Mouse (Mus musculus): ENCODE measurements around the gene Gprc6a. TPM values are rescaled to one million over a fixed set of nuclear protein-coding genes. Genes with fewer than 3 reads are reported as not detected.
A peak's percentile ranks its signal among the peaks of the same experiment; 100 is the strongest.

The Gprc6a gene
- polyA plus RNA-seq, 1 experiment from 2014 or later, result not detected

DNA sequence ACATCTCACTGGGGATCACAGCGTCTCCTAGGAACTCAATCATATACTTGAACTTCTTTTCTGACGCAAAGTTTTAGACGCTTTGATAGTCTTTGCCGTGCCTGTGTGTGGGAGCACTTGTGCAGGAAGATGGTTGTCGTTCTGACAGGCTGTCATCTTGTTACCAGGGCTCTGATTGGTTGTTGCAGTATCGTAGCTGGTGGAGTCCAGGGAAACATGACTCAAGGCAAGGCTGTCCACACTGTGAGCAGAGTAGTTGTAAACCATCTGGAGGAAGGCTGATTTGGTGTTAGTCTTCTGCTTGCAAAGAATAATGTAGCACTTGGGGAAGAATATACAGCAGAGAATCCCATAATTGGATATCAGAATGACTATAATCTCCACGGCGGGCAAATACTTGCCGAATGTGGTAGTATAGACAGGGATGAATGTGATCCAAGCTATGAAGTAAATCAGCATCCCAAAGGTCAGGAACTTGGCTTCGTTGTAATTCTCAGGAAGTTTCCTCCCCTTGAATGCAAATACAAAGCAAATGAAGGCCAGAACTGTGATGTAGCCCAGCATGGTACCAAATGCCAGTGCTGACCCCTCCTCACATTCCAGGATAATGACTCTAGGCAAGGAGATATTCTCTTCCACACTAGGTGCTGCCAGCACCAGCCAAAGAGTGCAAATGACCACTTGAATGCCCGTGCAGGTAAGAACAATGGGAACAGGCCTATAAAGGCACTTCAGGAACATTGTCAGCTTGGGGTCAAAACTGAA lies 16.3 kb downstream of the Gprc6a start:
- Histone ChIP-seq H3K4me1 (no peaks in the 10 kb centered on the region), H3K9ac (no peak overlapping the region), H3K36me3 (no peaks in the 10 kb centered on the region), H3K4me2 (no peak overlapping the region), H3K27me3 (no peaks in the 10 kb centered on the region), H3K4me3 (no peak overlapping the region), H3K9me3 (no peaks in the 10 kb centered on the region), H3K27ac (no peak overlapping the region)
- 74% methylated on average over 11 of the region's 11 CpGs for WGBS
- no peak for ATAC-seq (ENCODE audit: insufficient number of reproducible peaks, insufficient read depth, low FRiP score, low TSS enrichment, low read depth)

DNA sequence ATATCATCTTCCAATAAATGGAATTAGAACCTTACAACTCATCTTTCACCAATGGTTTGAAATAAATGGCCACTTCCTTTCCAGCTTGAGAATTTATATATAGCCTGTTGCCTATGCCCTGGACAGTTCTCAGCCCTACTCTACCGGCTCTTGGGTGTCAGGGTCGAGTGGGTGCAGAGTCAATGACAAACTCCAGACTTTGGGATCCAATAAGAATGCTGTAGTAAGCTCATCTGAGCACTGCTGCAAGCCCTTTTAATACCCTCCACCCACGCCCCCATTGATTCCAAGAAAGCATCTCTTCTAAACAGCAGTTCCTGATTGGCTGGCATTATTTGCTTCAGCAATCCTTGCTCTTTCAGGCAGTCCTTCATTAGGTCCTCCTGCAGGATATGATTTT lies 17.8 kb downstream of the Gprc6a start:
- no peak overlapping the region for H3K4me2 ChIP-seq
- 78% methylated on average over 3 of the region's 3 CpGs for WGBS
- no peaks in the 10 kb centered on the region for H3K27me3 ChIP-seq

GRCm38 (mm10) chr10:51611969-51612682 lies 19.1 kb downstream of the Gprc6a start:
- H3K27ac ChIP-seq, result no peak overlapping the region
- no peak overlapping the region for H3K4me2 ChIP-seq
- no peak overlapping the region for H3K9ac ChIP-seq
- H3K36me3 ChIP-seq, result no peaks in the 10 kb centered on the region
- no peaks in the 10 kb centered on the region for H3K27me3 ChIP-seq
- H3K4me1 ChIP-seq, result no peaks in the 10 kb centered on the region
- H3K4me3 ChIP-seq, result no peak overlapping the region
- 80% methylated on average over 9 of the region's 9 CpGs for WGBS
- ATAC-seq (ENCODE audit: insufficient number of reproducible peaks, insufficient read depth, low FRiP score, low TSS enrichment, low read depth), result 0 out of 2 replicates have a peak, but pooled peaks have one; percentile 43
- no peaks in the 10 kb centered on the region for H3K9me3 ChIP-seq

More for the DNA sequence above, 17.8 kb downstream of the Gprc6a start:
- Histone ChIP-seq H3K4me3 (no peak overlapping the region), H3K9ac (no peak overlapping the region), H3K27ac (no peak overlapping the region), H3K9me3 (no peaks in the 10 kb centered on the region), H3K4me1 (no peaks in the 10 kb centered on the region), H3K36me3 (no peaks in the 10 kb centered on the region)
- ATAC-seq (ENCODE audit: insufficient number of reproducible peaks, insufficient read depth, low FRiP score, low TSS enrichment, low read depth), result no peak

DNA sequence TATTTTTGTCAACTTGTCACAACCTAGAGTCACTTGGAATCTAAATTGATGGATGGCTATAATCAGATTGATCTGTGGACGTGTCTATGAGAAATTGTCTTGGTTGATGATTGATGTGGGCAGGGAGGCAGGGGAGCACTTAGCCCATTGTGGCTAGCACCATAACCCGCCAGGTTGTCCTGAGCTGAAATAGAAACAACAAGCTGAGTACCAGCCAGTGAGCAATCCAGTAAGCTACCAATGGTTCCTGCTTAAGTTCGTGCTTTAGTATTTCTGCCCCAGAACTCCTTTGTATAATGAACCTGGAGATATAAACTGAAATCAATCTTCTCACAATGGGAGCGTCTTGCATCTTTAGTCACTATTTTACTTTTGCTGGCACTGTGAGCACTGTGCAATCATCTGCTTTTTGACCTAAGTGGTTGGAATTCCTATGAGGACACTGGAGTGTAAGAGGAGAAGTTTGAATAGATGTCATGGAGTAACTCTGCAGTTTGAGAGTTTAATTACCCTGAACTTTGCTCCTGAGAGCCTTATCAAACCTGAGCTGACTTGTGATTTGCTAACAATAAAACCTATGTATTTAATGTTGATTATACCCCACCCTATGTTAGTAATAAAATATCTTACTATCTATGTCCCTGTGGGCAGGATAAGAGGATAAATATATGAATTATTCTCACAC lies 21.4 kb downstream of the Gprc6a start:
- H3K9ac ChIP-seq, result no peak overlapping the region
- H3K36me3 ChIP-seq, result no peaks in the 10 kb centered on the region
- 70% methylated on average over 4 of the region's 4 CpGs for WGBS

GRCm38 (mm10) chr10:51596928-51597635 lies 34.2 kb downstream of the Gprc6a start:
- H3K27ac ChIP-seq, result no peak overlapping the region
- H3K4me3 ChIP-seq, result no peak overlapping the region
- no peak overlapping the region for H3K4me2 ChIP-seq
- no peak overlapping the region for H3K9ac ChIP-seq
- 77% methylated on average over 9 of the region's 9 CpGs for WGBS
- H3K9me3 ChIP-seq, result no peaks in the 10 kb centered on the region
- no peaks in the 10 kb centered on the region for H3K27me3 ChIP-seq
- no peaks in the 10 kb centered on the region for H3K36me3 ChIP-seq
- ATAC-seq (ENCODE audit: insufficient number of reproducible peaks, insufficient read depth, low FRiP score, low TSS enrichment, low read depth), result no peak
- no peaks in the 10 kb centered on the region for H3K4me1 ChIP-seq

More for the DNA sequence above, 21.4 kb downstream of the Gprc6a start:
- no peaks in the 10 kb centered on the region for H3K9me3 ChIP-seq
- H3K27ac ChIP-seq, result no peak overlapping the region
- no peaks in the 10 kb centered on the region for H3K4me1 ChIP-seq
- H3K27me3 ChIP-seq, result no peaks in the 10 kb centered on the region
- H3K4me2 ChIP-seq, result no peak overlapping the region
- ATAC-seq (ENCODE audit: insufficient number of reproducible peaks, insufficient read depth, low FRiP score, low TSS enrichment, low read depth), result no peak
- no peak overlapping the region for H3K4me3 ChIP-seq

DNA sequence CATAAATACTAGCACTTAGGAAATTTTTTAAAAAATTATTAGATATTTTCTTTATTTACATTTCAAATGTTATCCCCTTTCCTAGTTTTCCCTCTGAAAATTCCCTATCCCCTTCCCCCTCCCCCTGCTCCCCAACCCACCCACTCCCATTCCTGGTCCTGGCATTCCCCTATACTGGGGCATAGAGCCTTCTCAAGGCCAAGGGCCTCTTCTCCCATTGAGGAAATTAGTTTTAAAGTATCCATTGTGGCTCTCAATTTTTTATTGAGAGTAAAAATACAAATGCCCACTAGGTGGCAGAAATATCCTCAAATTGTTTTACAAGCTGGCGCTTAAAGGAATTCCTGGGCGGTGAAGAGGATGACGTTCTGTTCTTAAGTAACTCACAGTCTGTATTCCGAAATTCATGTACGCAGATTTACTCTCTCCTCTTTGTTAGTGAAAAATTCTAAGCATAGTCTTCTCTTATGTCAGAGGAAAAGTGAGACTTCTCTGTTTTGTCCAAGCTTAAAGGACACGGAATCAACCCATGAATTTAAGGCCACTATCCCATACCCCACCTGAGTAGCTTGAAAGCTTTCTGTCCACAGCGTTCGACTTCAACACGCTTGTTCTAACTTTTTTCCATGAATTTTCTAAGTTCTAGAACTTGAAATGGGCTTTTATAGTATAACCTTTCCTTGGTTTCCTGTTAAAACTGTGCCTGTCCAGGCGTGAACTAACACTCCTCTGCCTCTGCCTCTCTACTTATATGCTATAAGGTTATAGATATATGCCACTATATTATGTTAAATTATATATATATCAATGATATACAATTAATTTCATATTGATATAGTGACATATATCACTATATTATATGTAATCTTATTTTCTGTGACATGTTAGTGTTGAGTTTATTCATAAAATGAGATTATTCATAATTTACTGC lies 36.0 kb downstream of the Gprc6a start:
- H3K4me1 ChIP-seq, result peaks cover 2% of the 10 kb centered on the region; the same call in 1 of the 2 replicates
- no peak for ATAC-seq (ENCODE audit: insufficient number of reproducible peaks, insufficient read depth, low FRiP score, low TSS enrichment, low read depth)
- H3K9ac ChIP-seq, result no peak overlapping the region
- H3K36me3 ChIP-seq, result no peaks in the 10 kb centered on the region
- no peak overlapping the region for H3K4me3 ChIP-seq
- peak overlapping the region; percentile 29; the same call in 1 of the 2 replicates for H3K4me2 ChIP-seq
- 42% methylated on average over 10 of the region's 10 CpGs for WGBS
- no peaks in the 10 kb centered on the region for H3K9me3 ChIP-seq
- H3K27me3 ChIP-seq, result peaks cover 1% of the 10 kb centered on the region; the same call in 1 of the 2 replicates
- H3K27ac ChIP-seq, result no peak overlapping the region

- H3K9me3 ChIP-seq, result no peaks in the 10 kb centered on the region
- no peak overlapping the region for H3K27ac ChIP-seq
- H3K36me3 ChIP-seq, result no peaks in the 10 kb centered on the region
- peaks cover 13% of the 10 kb centered on the region; the same call in 1 of the 2 replicates for H3K27me3 ChIP-seq
- peaks cover 10% of the 10 kb centered on the region; the same call in 1 of the 2 replicates for H3K4me1 ChIP-seq
- H3K9ac ChIP-seq, result no peak overlapping the region
- 81% methylated on average over 2 of the region's 2 CpGs for WGBS
- H3K4me2 ChIP-seq, result no peak overlapping the region
- H3K4me3 ChIP-seq, result no peak overlapping the region
- no peak for ATAC-seq (ENCODE audit: insufficient number of reproducible peaks, insufficient read depth, low FRiP score, low TSS enrichment, low read depth)
Measured at GRCm38 (mm10) chr10:51591574-51591973, 39.7 kb downstream of the Gprc6a start.

- no peak for ATAC-seq (ENCODE audit: insufficient number of reproducible peaks, insufficient read depth, low FRiP score, low TSS enrichment, low read depth)
- Histone ChIP-seq H3K36me3 (no peaks in the 10 kb centered on the region), H3K27ac (no peak within 1 kb of the TSS), H3K4me3 (peak within 1 kb of the TSS; percentile 36), H3K27me3 (peaks cover 13% of the 10 kb centered on the region; the same call in 1 of the 2 replicates), H3K9me3 (no peaks in the 10 kb centered on the region), H3K4me1 (peaks cover 10% of the 10 kb centered on the region; the same call in 1 of the 2 replicates), H3K9ac (peak within 1 kb of the TSS; percentile 59), H3K4me2 (peak within 1 kb of the TSS; percentile 70)
- WGBS, result 1% methylated on average over 19 of the region's 19 CpGs
Measured at GRCm38 (mm10) chr10:51590139-51590574, 41.1 kb downstream of the Gprc6a start, which contains the start of gene Fam162b. Gene Fam162b (minus strand): TSS chr10:51590517.

- no peak for ATAC-seq (ENCODE audit: insufficient number of reproducible peaks, insufficient read depth, low FRiP score, low TSS enrichment, low read depth)
- H3K9me3 ChIP-seq, result no peaks in the 10 kb centered on the region
- H3K36me3 ChIP-seq, result no peaks in the 10 kb centered on the region
- H3K4me3 ChIP-seq, result no peak overlapping the region
- H3K4me1 ChIP-seq, result peaks cover 4% of the 10 kb centered on the region; the same call in 1 of the 2 replicates
- H3K27ac ChIP-seq, result no peak overlapping the region
- no peak overlapping the region for H3K9ac ChIP-seq
- no peak overlapping the region for H3K4me2 ChIP-seq
- peaks cover 9% of the 10 kb centered on the region; the same call in 1 of the 2 replicates for H3K27me3 ChIP-seq
Measured at GRCm38 (mm10) chr10:51584919-51585318, 46.3 kb downstream of the Gprc6a start.

DNA sequence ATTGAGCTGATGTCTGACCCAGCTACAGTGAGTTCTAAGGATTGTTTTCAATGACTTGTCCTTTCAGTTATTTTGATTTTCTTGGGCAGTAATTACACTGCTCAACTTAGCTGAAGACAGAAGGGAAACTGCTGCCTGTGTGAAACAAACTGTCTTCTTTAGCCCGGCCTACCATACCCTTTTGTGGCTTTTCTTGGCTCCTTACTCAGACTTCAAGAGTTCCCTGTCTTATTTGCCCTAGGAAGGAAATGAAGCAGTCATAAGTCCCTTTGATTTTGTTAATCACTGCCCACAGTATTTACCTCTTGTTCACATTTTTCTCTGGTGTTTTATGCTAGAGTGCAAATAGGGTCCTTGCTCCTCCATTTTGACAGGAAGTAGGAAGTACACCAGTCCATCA lies 46.9 kb downstream of the Gprc6a start:
- no peaks in the 10 kb centered on the region for H3K36me3 ChIP-seq
- 55% methylated on average over 1 of the region's 1 CpGs for WGBS

More for the DNA sequence above, 46.9 kb downstream of the Gprc6a start:
- ATAC-seq (ENCODE audit: insufficient number of reproducible peaks, insufficient read depth, low FRiP score, low TSS enrichment, low read depth), result no peak
- no peak overlapping the region for H3K9ac ChIP-seq
- no peak overlapping the region for H3K4me2 ChIP-seq
- H3K27me3 ChIP-seq, result 0 out of 2 replicates have a peak, but pooled peaks cover 3% of the 10 kb centered on the region
- H3K9me3 ChIP-seq, result no peaks in the 10 kb centered on the region
- H3K27ac ChIP-seq, result no peak overlapping the region
- no peak overlapping the region for H3K4me3 ChIP-seq
- no peaks in the 10 kb centered on the region for H3K4me1 ChIP-seq
